Mouse (Mus musculus) heart, embryonic 16.5 days (tissue): ENCODE results near the gene Olfr10. TPM values are rescaled to one million over a fixed set of nuclear protein-coding genes. Genes with fewer than 3 reads are reported as not detected.

Source experiments
- ATAC-seq: fragments of 200-750 bp; cut with Nextera tagmentation; replicated peaks from 2 replicates; pipeline ENCODE4 v1.8.0; 2017; ENCODE audit warnings: moderate number of reproducible peaks; ENCODE audit not compliant: insufficient read depth, low FRiP score; ENCODE audit errors: extremely low read depth
- H3K27ac ChIP-seq: fragments of 300-500 bp; sonication (generic); 2 replicates; pipeline ENCODE4 v1.5.1; 2014; ENCODE audit warnings: mild to moderate bottlenecking, low read length, control low read depth, moderate library complexity
- H3K27me3 ChIP-seq: fragments of 300-500 bp; sonication (generic); 2 replicates; pipeline ENCODE4 v1.6.1; 2014; ENCODE audit warnings: low read length, mixed read lengths; ENCODE audit not compliant: control insufficient read depth, insufficient read depth
- H3K36me3 ChIP-seq: fragments of 300-500 bp; sonication (generic); 2 replicates; pipeline ENCODE4 v1.6.1; 2014; ENCODE audit not compliant: control insufficient read depth, insufficient read depth
- H3K4me1 ChIP-seq: fragments of 300-500 bp; sonication (generic); 2 replicates; pipeline ENCODE4 v1.6.1; 2014; ENCODE audit warnings: low read length, mixed read lengths; ENCODE audit not compliant: control insufficient read depth, insufficient read depth
- H3K4me2 ChIP-seq: fragments of 300-500 bp; sonication (generic); 2 replicates; pipeline ENCODE4 v1.6.1; 2014; ENCODE audit warnings: low read depth, mild to moderate bottlenecking, control low read depth, low read length
- H3K4me3 ChIP-seq: fragments of 300-500 bp; sonication (generic); 2 replicates; pipeline ENCODE4 v1.5.1; 2014; ENCODE audit warnings: mild to moderate bottlenecking, control low read depth, low read length
- H3K9ac ChIP-seq: fragments of 300-500 bp; sonication (generic); 2 replicates; pipeline ENCODE4 v1.6.1; 2014; ENCODE audit warnings: low read length, control low read depth
- H3K9me3 ChIP-seq: fragments of 300-500 bp; sonication (generic); replicated peaks from 2 replicates; pipeline ENCODE4 v1.6.1; 2016; ENCODE audit warnings: low read length; ENCODE audit not compliant: control insufficient read depth
- WGBS: fragments of 180-500 bp; shearing (Covaris S2); extraction: QIAGEN DNeasy Blood & Tissue Kit; methylation state at CpG from one replicate; pipeline ENCODE4 v1.1.7; 2014; 5-methylcytosine and 5-hydroxymethylcytosine counted together
- polyA plus RNA-seq: library from polyadenylated mRNA; unstranded; fragments of >200 nt; fragmentation: Nextera tagmentation; extraction: Ambion mirVana; gene quantifications from 2 replicates; pipeline ENCODE4 v1.2.1, GENCODE M21; 2015

Gene Olfr10
- polyA plus RNA-seq, 1 experiment from 2014 or later, result not detected

- H3K9ac ChIP-seq, result no peak overlapping the region
- no peaks in the 10 kb centered on the region for H3K9me3 ChIP-seq
- no peak overlapping the region for H3K27ac ChIP-seq
- no peaks in the 10 kb centered on the region for H3K27me3 ChIP-seq
- H3K36me3 ChIP-seq, result peaks cover 22% of the 10 kb centered on the region
- no peak overlapping the region for H3K4me3 ChIP-seq
- H3K4me1 ChIP-seq, result peaks cover 27% of the 10 kb centered on the region
- no peak for ATAC-seq
- H3K4me2 ChIP-seq, result no peak overlapping the region
- 88% methylated on average over 8 of the region's 8 CpGs for WGBS
Measured at GRCm38 (mm10) chr11:49265101-49265500, 39.4 kb upstream of the Olfr10 start.

DNA sequence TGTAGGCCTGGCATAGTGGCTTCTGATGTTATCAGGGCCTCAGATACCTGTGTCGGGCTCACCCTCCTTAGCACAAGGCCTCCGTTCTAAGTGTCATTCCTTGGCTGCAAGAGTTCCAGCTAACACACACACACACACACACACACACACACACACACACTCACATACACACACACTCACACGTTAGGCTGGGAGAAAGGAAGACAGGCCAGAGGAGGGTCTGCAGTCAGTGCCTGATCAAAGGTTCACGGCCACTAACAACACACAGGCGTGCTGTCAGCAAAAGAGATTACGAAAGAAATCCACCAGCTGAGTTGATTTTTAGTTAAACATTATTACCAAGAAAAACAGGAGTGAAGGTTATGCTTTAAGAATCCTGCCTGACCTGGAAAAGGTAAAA lies 37.9 kb upstream of the Olfr10 start:
- H3K4me3 ChIP-seq, result no peak overlapping the region
- H3K27ac ChIP-seq, result peak overlapping the region; percentile 38
- no peak overlapping the region for H3K4me2 ChIP-seq
- no peaks in the 10 kb centered on the region for H3K9me3 ChIP-seq
- peaks cover 10% of the 10 kb centered on the region for H3K36me3 ChIP-seq
- H3K27me3 ChIP-seq, result no peaks in the 10 kb centered on the region
- H3K9ac ChIP-seq, result no peak overlapping the region
- no peak for ATAC-seq
- WGBS, result 43% methylated on average over 6 of the region's 6 CpGs
- H3K4me1 ChIP-seq, result peaks cover 17% of the 10 kb centered on the region

- Histone ChIP-seq H3K4me3 (no peak overlapping the region), H3K27me3 (no peaks in the 10 kb centered on the region), H3K9ac (no peak overlapping the region), H3K4me1 (peaks cover 17% of the 10 kb centered on the region), H3K27ac (peak overlapping the region; percentile 38), H3K9me3 (no peaks in the 10 kb centered on the region), H3K36me3 (peaks cover 4% of the 10 kb centered on the region), H3K4me2 (no peak overlapping the region)
- WGBS, result 65% methylated on average over 10 of the region's 10 CpGs
- ATAC-seq, result peak; percentile 64
Measured at GRCm38 (mm10) chr11:49267316-49267715, 37.2 kb upstream of the Olfr10 start.

- Histone ChIP-seq H3K27ac (peak overlapping the region; percentile 77), H3K4me2 (peak overlapping the region; percentile 20), H3K4me3 (no peak overlapping the region), H3K36me3 (peaks cover 2% of the 10 kb centered on the region; the same call in 1 of the 2 replicates), H3K9ac (no peak overlapping the region), H3K9me3 (no peaks in the 10 kb centered on the region), H3K4me1 (peaks cover 17% of the 10 kb centered on the region), H3K27me3 (no peaks in the 10 kb centered on the region)
- peak; percentile 28; the same call in 1 of the 2 replicates for ATAC-seq
- WGBS, result 47% methylated on average over 15 of the region's 15 CpGs
Measured at GRCm38 (mm10) chr11:49267970-49268579, 36.5 kb upstream of the Olfr10 start.

DNA sequence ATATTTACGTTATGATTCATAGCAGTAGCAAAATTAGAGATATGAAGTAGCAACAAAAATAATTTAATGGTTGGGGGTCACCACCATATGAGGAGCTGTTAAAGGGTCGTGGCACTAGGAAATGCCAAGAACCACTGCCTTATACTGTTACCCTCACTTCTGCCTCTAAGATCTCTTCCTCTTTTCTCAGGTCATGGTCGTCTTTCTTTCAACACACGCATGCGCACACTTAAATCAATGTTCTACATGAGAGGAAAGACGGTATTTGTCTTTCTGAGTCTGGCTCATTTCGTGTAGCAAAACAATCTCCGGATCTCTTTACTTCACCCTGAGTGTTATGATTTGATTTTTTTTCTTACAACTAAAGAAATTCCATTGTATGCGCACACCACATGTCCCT lies 34.8 kb upstream of the Olfr10 start:
- H3K27me3 ChIP-seq, result no peaks in the 10 kb centered on the region
- no peaks in the 10 kb centered on the region for H3K9me3 ChIP-seq
- no peak for ATAC-seq
- WGBS, result 91% methylated on average over 9 of the region's 9 CpGs
- H3K4me3 ChIP-seq, result no peak overlapping the region
- H3K27ac ChIP-seq, result no peak overlapping the region
- H3K4me2 ChIP-seq, result no peak overlapping the region
- peaks cover 17% of the 10 kb centered on the region for H3K4me1 ChIP-seq
- no peaks in the 10 kb centered on the region; the same call in 1 of the 2 replicates for H3K36me3 ChIP-seq
- H3K9ac ChIP-seq, result no peak overlapping the region

GRCm38 (mm10) chr11:49270368-49270767 lies 34.2 kb upstream of the Olfr10 start:
- H3K9ac ChIP-seq, result no peak overlapping the region
- WGBS, result 86% methylated on average over 4 of the region's 4 CpGs
- no peaks in the 10 kb centered on the region; the same call in 1 of the 2 replicates for H3K36me3 ChIP-seq
- H3K27me3 ChIP-seq, result no peaks in the 10 kb centered on the region
- no peaks in the 10 kb centered on the region for H3K9me3 ChIP-seq
- no peak overlapping the region for H3K4me2 ChIP-seq
- H3K4me3 ChIP-seq, result no peak overlapping the region
- no peak overlapping the region for H3K27ac ChIP-seq
- no peak for ATAC-seq
- peaks cover 17% of the 10 kb centered on the region for H3K4me1 ChIP-seq

DNA sequence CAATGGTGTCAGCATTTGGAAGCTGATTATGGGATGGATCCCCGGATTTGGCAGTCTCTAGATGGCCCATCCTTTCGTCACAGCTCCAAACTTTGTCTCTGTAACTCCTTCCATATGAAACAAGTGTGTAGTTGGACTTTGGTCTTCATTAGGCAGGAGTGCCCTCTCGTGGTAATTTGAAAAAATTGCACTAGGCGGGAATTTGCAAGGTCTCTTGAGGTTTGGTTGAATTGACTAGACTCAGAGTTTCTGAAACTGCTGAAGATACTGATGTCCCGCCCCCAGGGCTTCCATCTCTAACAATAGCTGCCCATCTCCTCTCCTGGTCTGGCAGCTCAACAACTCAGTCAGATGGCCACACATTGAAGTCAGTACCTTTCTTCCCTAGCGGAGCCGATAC lies 33.2 kb upstream of the Olfr10 start:
- ATAC-seq, result no peak

DNA sequence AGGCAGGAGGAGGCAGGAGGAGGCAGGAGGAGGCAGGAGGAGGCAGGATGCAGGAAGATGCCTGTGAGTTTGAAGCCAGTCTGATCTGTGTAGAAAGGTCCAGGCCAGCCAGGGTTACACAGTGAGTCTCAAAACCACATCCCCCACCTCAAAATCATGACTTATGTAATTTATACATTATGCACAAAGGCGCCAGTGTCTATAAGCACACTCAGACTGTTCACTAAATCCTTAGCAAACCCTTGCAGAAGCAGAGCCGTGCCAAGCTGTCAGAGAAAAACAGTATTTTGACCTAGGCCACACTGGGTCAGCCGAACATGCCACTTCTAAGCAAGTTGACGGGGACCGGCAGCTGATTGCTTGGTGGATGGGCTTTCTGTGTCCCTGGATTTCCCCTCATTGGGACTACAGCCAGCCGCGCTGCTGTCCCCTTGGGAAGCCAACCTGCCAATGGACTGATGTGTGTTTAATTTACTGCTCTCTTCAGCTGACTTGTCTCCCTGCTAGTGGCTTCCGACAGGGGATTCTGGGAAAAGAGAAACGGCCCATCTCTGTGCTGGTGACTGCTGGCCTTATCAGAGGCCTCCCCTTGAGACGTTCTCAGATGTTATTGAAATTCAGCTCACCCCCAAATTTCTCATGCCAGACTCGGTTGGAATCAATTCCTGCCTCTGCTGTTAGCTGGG lies 30.6 kb upstream of the Olfr10 start:
- WGBS, result 58% methylated on average over 11 of the region's 11 CpGs
- H3K4me3 ChIP-seq, result no peak overlapping the region
- H3K27me3 ChIP-seq, result no peaks in the 10 kb centered on the region
- H3K9ac ChIP-seq, result no peak overlapping the region
- no peak overlapping the region for H3K27ac ChIP-seq
- no peak overlapping the region for H3K4me2 ChIP-seq
- no peak for ATAC-seq
- H3K36me3 ChIP-seq, result no peaks in the 10 kb centered on the region
- H3K9me3 ChIP-seq, result no peaks in the 10 kb centered on the region
- no peaks in the 10 kb centered on the region for H3K4me1 ChIP-seq

More for the DNA sequence above, 33.2 kb upstream of the Olfr10 start:
- no peak overlapping the region for H3K27ac ChIP-seq
- no peaks in the 10 kb centered on the region for H3K9me3 ChIP-seq
- WGBS, result 33% methylated on average over 7 of the region's 7 CpGs
- no peak overlapping the region for H3K4me3 ChIP-seq
- H3K4me1 ChIP-seq, result peaks cover 15% of the 10 kb centered on the region
- H3K9ac ChIP-seq, result no peak overlapping the region
- H3K4me2 ChIP-seq, result no peak overlapping the region
- no peaks in the 10 kb centered on the region for H3K27me3 ChIP-seq
- no peaks in the 10 kb centered on the region for H3K36me3 ChIP-seq

DNA sequence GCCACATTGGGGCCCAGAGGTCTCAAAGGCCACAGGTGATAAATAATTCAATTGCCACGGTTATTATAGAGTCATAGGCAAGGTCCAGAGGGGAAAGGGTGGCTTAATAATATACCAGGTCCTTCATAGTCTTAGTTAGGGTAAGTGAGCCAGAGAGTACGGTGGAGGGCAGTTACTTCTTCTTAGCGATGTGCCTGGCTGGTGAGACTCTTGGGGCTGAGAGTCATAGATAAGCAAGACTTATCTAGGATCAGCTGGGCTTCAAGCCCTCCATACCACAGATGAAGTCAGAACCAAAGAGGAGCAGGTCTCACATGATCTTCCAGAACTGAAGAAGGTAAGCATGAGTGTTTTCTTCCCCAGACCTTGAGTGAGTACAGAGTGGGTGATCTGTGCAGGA lies 26.3 kb upstream of the Olfr10 start, which contains the start of gene Olfr1393:
TSS of gene Olfr1393 (plus strand) at position 83 of the 400 bp plus-strand sequence.
- no peaks in the 10 kb centered on the region for H3K4me1 ChIP-seq
- no peak within 1 kb of the TSS for H3K9ac ChIP-seq
- no peak for ATAC-seq
- H3K4me2 ChIP-seq, result no peak within 1 kb of the TSS
- H3K36me3 ChIP-seq, result no peaks in the 10 kb centered on the region
- no peak within 1 kb of the TSS for H3K27ac ChIP-seq
- WGBS, result 75% methylated on average over 3 of the region's 3 CpGs
- no peaks in the 10 kb centered on the region for H3K27me3 ChIP-seq
- no peak within 1 kb of the TSS for H3K4me3 ChIP-seq
- H3K9me3 ChIP-seq, result no peaks in the 10 kb centered on the region
